Mouse (Mus musculus) lung, postnatal 0 days (tissue): Measurements from ENCODE around the gene Pakap. TPM values are rescaled to one million over a fixed set of nuclear protein-coding genes. Genes with fewer than 3 reads are reported as not detected.
A peak's percentile ranks its signal among the peaks of the same experiment; 100 is the strongest.

Experiments used
- ATAC-seq: fragments of 200-750 bp; cut with Nextera tagmentation; 2 replicates; pipeline ENCODE4 v1.8.0; 2017; ENCODE audit warnings: moderate library complexity
- DNase-seq: peaks from one replicate; pipeline ENCODE4 v3.0.0-alpha.2; 2016; ENCODE audit warnings: low spot score
- H3K27ac ChIP-seq: fragments of 300-500 bp; sonication (generic); 2 replicates; pipeline ENCODE4 v1.5.1; 2014; ENCODE audit warnings: antibody characterized with exemption, mild to moderate bottlenecking, low read length, mixed read lengths
- H3K27me3 ChIP-seq: fragments of 300-500 bp; sonication (generic); replicated peaks from 2 replicates; pipeline ENCODE4 v1.6.1; 2014; ENCODE audit warnings: low read length, mixed read lengths; ENCODE audit not compliant: insufficient read depth
- H3K36me3 ChIP-seq: fragments of 300-500 bp; sonication (generic); 2 replicates; pipeline ENCODE4 v1.6.1; 2014; ENCODE audit warnings: low read length, mixed read lengths; ENCODE audit not compliant: insufficient read depth
- H3K4me1 ChIP-seq: fragments of 300-500 bp; sonication (generic); 2 replicates; pipeline ENCODE4 v1.6.1; 2014; ENCODE audit warnings: antibody characterized with exemption, low read depth, low read length, mixed read lengths; ENCODE audit not compliant: insufficient read depth
- H3K4me2 ChIP-seq: fragments of 300-500 bp; sonication (generic); replicated peaks from 2 replicates; pipeline ENCODE4 v1.6.1; 2014; ENCODE audit warnings: low read depth, mild to moderate bottlenecking, low read length, moderate library complexity, mixed read lengths
- H3K4me3 ChIP-seq: fragments of 300-500 bp; sonication (generic); 2 replicates; pipeline ENCODE4 v1.5.1; 2014; ENCODE audit warnings: low read depth, low read length
- H3K9ac ChIP-seq: fragments of 300-500 bp; sonication (generic); replicated peaks from 2 replicates; pipeline ENCODE4 v1.6.1; 2014; ENCODE audit warnings: low read depth, mild to moderate bottlenecking
- H3K9me3 ChIP-seq: fragments of 300-500 bp; sonication (generic); 2 replicates; pipeline ENCODE4 v1.6.1; 2016; ENCODE audit warnings: low read length, mixed read lengths
- CTCF ChIP-seq: IDR thresholded peaks from 2 replicates; pipeline ENCODE4 v1.5.1; 2016; ENCODE audit warnings: antibody characterized with exemption, mild to moderate bottlenecking
- EP300 ChIP-seq: IDR thresholded peaks from 2 replicates; pipeline ENCODE4 v1.6.1; 2016; ENCODE audit warnings: antibody characterized with exemption, mild to moderate bottlenecking, control low read depth
- WGBS: fragments of 180-500 bp; shearing (Covaris S2); extraction: QIAGEN DNeasy Blood & Tissue Kit; methylation state at CpG from one replicate; pipeline ENCODE4 v1.1.7; 2014; 5-methylcytosine and 5-hydroxymethylcytosine counted together
- polyA plus RNA-seq: library from polyadenylated mRNA; unstranded; fragments of >200 nt; fragmentation: Nextera tagmentation; extraction: Ambion mirVana; gene quantifications from 2 replicates; pipeline ENCODE4 v1.2.1, GENCODE M21; 2015

Gene Pakap
- polyA plus RNA-seq: 60.5 and 68.6 TPM in 2 replicates

- Histone ChIP-seq H3K36me3 (no peaks in the 10 kb centered on the region), H3K9me3 (no peaks in the 10 kb centered on the region), H3K4me1 (0 out of 2 replicates have a peak, but pooled peaks cover 2% of the 10 kb centered on the region), H3K4me3 (peak within 1 kb of the TSS; percentile 45), H3K27ac (peak within 1 kb of the TSS; percentile 70), H3K4me2 (peak within 1 kb of the TSS; percentile 86), H3K27me3 (no peaks in the 10 kb centered on the region), H3K9ac (peak within 1 kb of the TSS; percentile 40)
- peak; percentile 64 for DNase-seq
- ATAC-seq: peak; percentile 74
- no peak for TF ChIP-seq EP300
- no peak for TF ChIP-seq CTCF
- 1% methylated on average over 31 of the region's 51 CpGs for WGBS
Measured at GRCm38 (mm10) chr4:57567666-57568206, at the start of gene Pakap. Gene Pakap, plus strand, starts transcription at chr4:57568179.

- 95% methylated on average over 15 of the region's 15 CpGs for WGBS
- no peaks in the 10 kb centered on the region for H3K27me3 ChIP-seq
- H3K4me1 ChIP-seq: peaks cover 4% of the 10 kb centered on the region; the same call in 1 of the 2 replicates
- no peak overlapping the region for H3K4me2 ChIP-seq
- H3K36me3 ChIP-seq: no peaks in the 10 kb centered on the region
- no peak overlapping the region for H3K9ac ChIP-seq
- H3K27ac ChIP-seq: no peak overlapping the region
- TF ChIP-seq CTCF: no peak
- no peak for TF ChIP-seq EP300
- DNase-seq (no peak), ATAC-seq (no peak)
- no peaks in the 10 kb centered on the region for H3K9me3 ChIP-seq
- H3K4me3 ChIP-seq: no peak overlapping the region
Measured at GRCm38 (mm10) chr4:57523456-57523855, 44.5 kb upstream of the Pakap start.

GRCm38 (mm10) chr4:57524461-57524860 lies 43.5 kb upstream of the Pakap start:
- no peak for ATAC-seq
- H3K4me3 ChIP-seq: no peak overlapping the region
- no peak overlapping the region for H3K9ac ChIP-seq
- H3K4me2 ChIP-seq: no peak overlapping the region
- no peak for DNase-seq
- H3K36me3 ChIP-seq: no peaks in the 10 kb centered on the region
- WGBS: 61% methylated on average over 3 of the region's 3 CpGs
- H3K9me3 ChIP-seq: no peaks in the 10 kb centered on the region
- no peaks in the 10 kb centered on the region for H3K27me3 ChIP-seq
- TF ChIP-seq CTCF (no peak), EP300 (no peak)
- H3K4me1 ChIP-seq: peaks cover 4% of the 10 kb centered on the region; the same call in 1 of the 2 replicates
- H3K27ac ChIP-seq: no peak overlapping the region

GRCm38 (mm10) chr4:57525221-57526011 lies 42.6 kb upstream of the Pakap start:
- H3K4me3 ChIP-seq: no peak overlapping the region
- peak; percentile 57 for DNase-seq
- WGBS: 49% methylated on average over 9 of the region's 9 CpGs
- no peaks in the 10 kb centered on the region for H3K9me3 ChIP-seq
- no peak overlapping the region for H3K27ac ChIP-seq
- ATAC-seq: peak; percentile 62
- no peaks in the 10 kb centered on the region for H3K36me3 ChIP-seq
- no peak overlapping the region for H3K4me2 ChIP-seq
- peaks cover 4% of the 10 kb centered on the region; the same call in 1 of the 2 replicates for H3K4me1 ChIP-seq
- no peaks in the 10 kb centered on the region for H3K27me3 ChIP-seq
- no peak for TF ChIP-seq CTCF
- TF ChIP-seq EP300: no peak
- no peak overlapping the region for H3K9ac ChIP-seq

GRCm38 (mm10) chr4:57528296-57528695 lies 39.7 kb upstream of the Pakap start:
- no peak for TF ChIP-seq EP300
- TF ChIP-seq CTCF: no peak
- no peak overlapping the region for H3K4me2 ChIP-seq

GRCm38 (mm10) chr4:57533686-57534085 lies 34.3 kb upstream of the Pakap start:
- Histone ChIP-seq H3K36me3 (no peaks in the 10 kb centered on the region), H3K9me3 (no peaks in the 10 kb centered on the region), H3K27ac (no peak overlapping the region), H3K27me3 (no peaks in the 10 kb centered on the region), H3K4me2 (no peak overlapping the region), H3K4me3 (no peak overlapping the region), H3K4me1 (peaks cover 3% of the 10 kb centered on the region; the same call in 1 of the 2 replicates), H3K9ac (no peak overlapping the region)
- DNase-seq: no peak
- no peak for ATAC-seq
- no peak for TF ChIP-seq CTCF
- no peak for TF ChIP-seq EP300
- WGBS: 71% methylated on average over 6 of the region's 6 CpGs

More at GRCm38 (mm10) chr4:57528296-57528695, 39.7 kb upstream of the Pakap start:
- ATAC-seq: no peak
- Histone ChIP-seq H3K4me3 (no peak overlapping the region), H3K9me3 (no peaks in the 10 kb centered on the region), H3K27ac (no peak overlapping the region), H3K4me1 (peaks cover 4% of the 10 kb centered on the region; the same call in 1 of the 2 replicates), H3K9ac (no peak overlapping the region), H3K27me3 (no peaks in the 10 kb centered on the region), H3K36me3 (no peaks in the 10 kb centered on the region)
- DNase-seq: no peak
